Mouse (Mus musculus): Measurements from ENCODE around the gene Gm10272. TPM values are rescaled to one million over a fixed set of nuclear protein-coding genes. Genes with fewer than 3 reads are reported as not detected.

The Gm10272 gene
- total and polyA plus RNA-seq, 3 experiments = not detected

DNA sequence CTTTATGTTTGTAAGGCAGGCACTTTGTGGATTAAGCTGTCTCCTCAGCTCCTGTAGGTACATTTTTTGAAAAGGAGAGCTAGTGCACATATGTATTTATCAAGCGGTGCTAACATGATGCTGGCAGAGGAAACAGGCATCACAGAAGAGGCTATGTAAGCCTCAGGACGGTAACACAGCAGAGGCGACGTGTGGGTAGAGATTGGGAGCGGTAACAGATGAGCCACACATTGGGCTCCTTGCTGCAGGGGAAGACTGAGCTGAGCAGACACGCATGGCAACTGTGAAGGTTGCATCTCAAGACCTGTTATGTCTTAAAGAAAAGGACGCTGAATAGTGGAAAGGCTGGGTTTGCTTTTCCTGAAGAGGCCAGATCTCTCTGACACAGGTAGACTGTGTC lies 23.4 kb upstream of the Gm10272 start:
- H3K9ac ChIP-seq (ENCODE audit: control insufficient read depth, low read depth, low read length, poor library complexity, severe bottlenecking) = no peak overlapping the region
- H3K27me3 ChIP-seq (ENCODE audit: control insufficient read depth in 1 of 2, insufficient read depth in 2 of 2, low read length in 2 of 2) = peaks cover 11 to 17% of the 10 kb centered on the region in 2 experiments
- H3K9me3 ChIP-seq (replicated peaks; ENCODE audit: insufficient read depth, low read length) = no peaks in the 10 kb centered on the region
- TF ChIP-seq POLR2AphosphoS5 (IDR thresholded peaks at IDR 0.05; ENCODE audit: borderline replicate concordance, low read depth, low read length) (no peak), MAZ (IDR thresholded peaks at IDR 0.05; ENCODE audit: low read depth, low read length) (no peak)
- H3K27ac ChIP-seq (ENCODE audit: control insufficient read depth, low read depth, low read length) = no peak overlapping the region
- DNase-seq (ENCODE audit: low read depth, low spot score) = no peak
- H3K4me1 ChIP-seq (ENCODE audit: control insufficient read depth in 1 of 2, insufficient read depth in 2 of 2, low read length in 2 of 2) = no peaks in the 10 kb centered on the region
- no peaks in the 10 kb centered on the region for H3K79me2 ChIP-seq (ENCODE audit: control insufficient read depth, insufficient read depth, low read length, poor library complexity)
- no peak overlapping the region for H3K4me3 ChIP-seq (ENCODE audit: control insufficient read depth in 1 of 2, insufficient read depth in 1 of 2, low read depth in 2 of 2, low read length in 2 of 2)
- no peaks in the 10 kb centered on the region for H3K36me3 ChIP-seq (ENCODE audit: control insufficient read depth in 1 of 2, insufficient read depth in 2 of 2, low read length in 2 of 2)

DNA sequence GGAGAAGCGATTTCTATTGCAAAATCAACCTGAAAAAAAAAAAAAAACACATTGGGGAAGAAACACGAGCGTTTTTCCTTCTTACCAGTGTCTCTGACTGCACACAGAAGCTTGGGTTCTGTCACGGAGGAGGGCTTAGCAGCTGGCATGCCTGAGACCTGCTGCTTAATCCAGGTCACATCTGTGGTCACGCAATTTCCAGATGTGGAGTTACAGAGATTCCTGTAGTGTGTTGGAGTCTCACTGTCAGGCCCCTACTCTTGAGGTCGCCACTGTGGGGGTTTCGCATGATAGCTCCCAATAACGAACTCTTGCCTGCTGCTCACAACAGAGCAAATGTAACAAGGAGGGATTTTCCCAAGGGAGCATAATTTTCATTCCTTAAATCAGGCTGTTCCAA lies 22.2 kb upstream of the Gm10272 start:
- Histone ChIP-seq H3K9ac (ENCODE audit: control insufficient read depth, low read depth, low read length, poor library complexity, severe bottlenecking) (no peak overlapping the region), H3K9me3 (replicated peaks; ENCODE audit: insufficient read depth, low read length) (no peaks in the 10 kb centered on the region), H3K79me2 (ENCODE audit: control insufficient read depth, insufficient read depth, low read length, poor library complexity) (no peaks in the 10 kb centered on the region), H3K36me3 (ENCODE audit: control insufficient read depth in 1 of 2, insufficient read depth in 2 of 2, low read length in 2 of 2) (no peaks in the 10 kb centered on the region), H3K4me1 (ENCODE audit: control insufficient read depth in 1 of 2, insufficient read depth in 2 of 2, low read length in 2 of 2) (no peaks in the 10 kb centered on the region), H3K4me3 (ENCODE audit: control insufficient read depth in 1 of 2, insufficient read depth in 1 of 2, low read depth in 2 of 2, low read length in 2 of 2) (no peak overlapping the region), H3K27me3 (ENCODE audit: control insufficient read depth in 1 of 2, insufficient read depth in 2 of 2, low read length in 2 of 2) (peaks cover 16 to 22% of the 10 kb centered on the region in 2 experiments), H3K27ac (ENCODE audit: control insufficient read depth, low read depth, low read length) (no peak overlapping the region)
- DNase-seq (ENCODE audit: low read depth, low spot score) = no peak
- TF ChIP-seq MAFK (IDR thresholded peaks at IDR 0.05; ENCODE audit: borderline replicate concordance, low read depth, low read length) = no peak
- TF ChIP-seq CHD2 (IDR thresholded peaks at IDR 0.05; ENCODE audit: low read length) = no peak
- TF ChIP-seq ZKSCAN1 (IDR thresholded peaks at IDR 0.05; ENCODE audit: low read depth, low read length) = no peak
- TF ChIP-seq MYB (IDR thresholded peaks at IDR 0.05; ENCODE audit: low read depth, low read length) = no peak
- TF ChIP-seq MXI1 (IDR thresholded peaks at IDR 0.05; ENCODE audit: low read depth, low read length) = no peak
- no peak for TF ChIP-seq MAZ (IDR thresholded peaks at IDR 0.05; ENCODE audit: low read depth, low read length)
- no peak for TF ChIP-seq NELFE (IDR thresholded peaks at IDR 0.05; ENCODE audit: low read depth, low read length)
- no peak for TF ChIP-seq TAL1 (IDR thresholded peaks at IDR 0.05; ENCODE audit: low read length)
- no peak for TF ChIP-seq USF2 (IDR thresholded peaks at IDR 0.05; ENCODE audit: borderline replicate concordance in 1 of 2, insufficient read depth in 1 of 2, low read depth in 1 of 2, low read length in 2 of 2)
- no peak for TF ChIP-seq GATA1 (IDR thresholded peaks at IDR 0.05; ENCODE audit: low read depth, low read length)
- no peak for TF ChIP-seq POLR2A (IDR thresholded peaks at IDR 0.05; ENCODE audit: control insufficient read depth in 1 of 2, insufficient read depth in 1 of 2, low read depth in 1 of 2, low read length in 2 of 2, poor library complexity in 1 of 2)
- no peak for TF ChIP-seq TCF12 (IDR thresholded peaks at IDR 0.05; ENCODE audit: low read depth, low read length)
- no peak for TF ChIP-seq POLR2AphosphoS2 (IDR thresholded peaks at IDR 0.05; ENCODE audit: low read length)
- TF ChIP-seq MYC (IDR thresholded peaks at IDR 0.05; ENCODE audit: low read depth, low read length) = no peak
- no peak for TF ChIP-seq NRF1 (IDR thresholded peaks at IDR 0.05; ENCODE audit: insufficient read depth, low read depth, low read length, poor library complexity, severe bottlenecking)
- no peak for TF ChIP-seq USF1 (IDR thresholded peaks at IDR 0.05; ENCODE audit: low read depth, low read length)
- TF ChIP-seq HCFC1 (IDR thresholded peaks at IDR 0.05; ENCODE audit: low read depth, low read length) = no peak
- TF ChIP-seq ZMIZ1 (IDR thresholded peaks at IDR 0.05; ENCODE audit: low read depth, low read length) = no peak
- no peak for TF ChIP-seq SMC3 (IDR thresholded peaks at IDR 0.05; ENCODE audit: low read depth, low read length)
